Mouse (Mus musculus): ENCODE data around the gene Foxe3. TPM values are rescaled to one million over a fixed set of nuclear protein-coding genes. Genes with fewer than 3 reads are reported as not detected.

Gene Foxe3
- polyA plus RNA-seq, 1 experiment from 2014 or later: 0.29 TPM

- DNase-seq (ENCODE audit: low spot score) (peak; percentile 72), ATAC-seq (replicated peaks; ENCODE audit: low FRiP score) (peak; percentile 57)
- Histone ChIP-seq H3K36me3 (ENCODE audit: control insufficient read depth, insufficient read depth, low read length) (no peaks in the 10 kb centered on the region), H3K4me2 (ENCODE audit: low read depth, low read length, severe bottlenecking) (peak overlapping the region; percentile 50), H3K27me3 (ENCODE audit: control insufficient read depth, insufficient read depth, low read length) (peaks cover 89% of the 10 kb centered on the region), H3K4me3 (ENCODE audit: low read depth, low read length) (peak overlapping the region; percentile 27), H3K4me1 (replicated peaks; ENCODE audit: control insufficient read depth, insufficient read depth, low read length) (peaks cover 20% of the 10 kb centered on the region; the same call in 1 of the 2 replicates), H3K27ac (ENCODE audit: low read depth, low read length) (no peak overlapping the region), H3K9me3 (ENCODE audit: control insufficient read depth, low read length) (no peaks in the 10 kb centered on the region), H3K9ac (ENCODE audit: low read length) (no peak overlapping the region)
- WGBS: under 1% methylated on average over 39 of the region's 39 CpGs
These were observed 23.0 kb downstream of the Foxe3 start for GRCm38 (mm10) chr4:114902641-114903421.

DNA sequence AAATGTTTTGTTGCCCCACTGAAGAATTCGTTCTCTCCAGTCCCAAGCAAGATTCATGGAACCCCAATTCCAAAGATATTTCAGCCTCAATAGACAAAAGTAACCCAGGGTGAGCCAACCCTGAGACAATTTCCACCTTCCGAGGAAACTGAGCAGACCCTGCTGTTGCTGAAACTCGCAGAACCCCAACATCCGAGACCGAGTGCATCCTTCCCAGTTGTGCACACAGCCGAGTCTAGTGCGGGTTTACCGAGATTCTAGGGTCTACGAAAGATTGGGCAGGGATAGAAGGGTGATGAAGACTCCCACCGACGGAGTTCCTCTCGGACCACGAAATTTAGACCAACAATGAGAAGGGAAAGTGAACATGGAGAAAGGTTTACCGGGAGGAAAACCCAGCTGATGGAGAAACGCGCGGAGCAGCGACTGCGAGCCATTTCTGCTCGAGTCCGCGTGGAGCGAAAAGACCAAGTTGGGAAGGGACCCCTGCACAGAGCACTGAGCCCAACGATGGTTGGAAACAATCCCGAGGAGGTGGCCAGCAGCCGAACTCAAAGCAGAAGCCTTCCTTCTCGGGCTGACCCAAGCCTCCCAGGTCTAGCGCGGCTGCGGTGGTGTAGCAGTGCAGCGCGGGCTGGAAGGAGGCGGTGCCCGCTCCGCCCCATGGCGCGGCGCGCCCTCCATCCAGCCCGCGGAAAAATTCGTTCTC is 24.0 kb downstream of the Foxe3 start:
- under 1% methylated on average over 42 of the region's 42 CpGs for WGBS
- ATAC-seq (replicated peaks; ENCODE audit: low FRiP score) (peak; percentile 52; the same call in 1 of the 2 replicates), DNase-seq (ENCODE audit: low spot score) (peak; percentile 75)
- Histone ChIP-seq H3K4me3 (ENCODE audit: low read depth, low read length) (peak overlapping the region; percentile 27), H3K27me3 (ENCODE audit: control insufficient read depth, insufficient read depth, low read length) (peaks cover 85% of the 10 kb centered on the region), H3K36me3 (ENCODE audit: control insufficient read depth, insufficient read depth, low read length) (no peaks in the 10 kb centered on the region), H3K27ac (ENCODE audit: low read depth, low read length) (no peak overlapping the region), H3K4me2 (ENCODE audit: low read depth, low read length, severe bottlenecking) (peak overlapping the region; percentile 50), H3K9ac (ENCODE audit: low read length) (0 out of 2 replicates have a peak overlapping the region, but pooled peaks have one; percentile 28), H3K4me1 (replicated peaks; ENCODE audit: control insufficient read depth, insufficient read depth, low read length) (peaks cover 13% of the 10 kb centered on the region; the same call in 1 of the 2 replicates), H3K9me3 (ENCODE audit: control insufficient read depth, low read length) (no peaks in the 10 kb centered on the region)

DNA sequence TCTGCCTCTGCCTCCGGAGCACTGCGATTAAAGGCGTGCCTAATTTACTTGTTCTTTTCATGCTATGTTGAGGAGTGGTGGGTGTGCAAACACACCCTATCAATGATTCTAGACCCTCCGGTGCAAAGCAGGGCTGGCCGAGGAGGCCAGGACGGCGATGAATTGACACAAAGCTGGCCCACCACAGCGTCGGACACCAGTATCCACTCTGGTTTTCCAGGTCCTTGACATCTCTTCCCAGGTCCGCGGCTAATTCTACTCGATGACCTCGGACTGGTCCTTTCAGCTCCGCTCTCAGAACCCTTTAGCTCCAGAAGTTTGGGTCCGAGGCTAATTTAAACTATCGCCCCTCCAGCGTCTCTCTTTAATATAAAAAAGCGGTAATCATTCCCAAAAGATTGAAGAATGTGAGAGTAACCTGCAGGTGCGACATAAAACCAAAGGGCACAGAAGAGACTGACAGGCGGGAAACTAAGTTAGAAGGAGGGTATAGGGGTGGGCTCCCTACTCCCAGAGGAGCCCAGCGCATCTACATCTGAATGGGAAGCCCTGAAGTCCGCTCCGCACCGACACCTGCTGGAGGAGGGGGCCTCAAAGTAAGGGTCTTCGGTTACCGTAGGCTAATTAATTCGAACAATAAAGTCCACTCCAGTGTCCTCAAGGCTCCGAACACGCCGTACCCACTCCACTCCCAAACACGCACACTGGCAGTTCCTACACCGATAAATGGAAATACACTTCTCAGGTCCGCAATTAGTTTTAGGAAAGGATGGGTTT is 24.8 kb downstream of the Foxe3 start:
- no peak for ATAC-seq (replicated peaks; ENCODE audit: low FRiP score)

DNA sequence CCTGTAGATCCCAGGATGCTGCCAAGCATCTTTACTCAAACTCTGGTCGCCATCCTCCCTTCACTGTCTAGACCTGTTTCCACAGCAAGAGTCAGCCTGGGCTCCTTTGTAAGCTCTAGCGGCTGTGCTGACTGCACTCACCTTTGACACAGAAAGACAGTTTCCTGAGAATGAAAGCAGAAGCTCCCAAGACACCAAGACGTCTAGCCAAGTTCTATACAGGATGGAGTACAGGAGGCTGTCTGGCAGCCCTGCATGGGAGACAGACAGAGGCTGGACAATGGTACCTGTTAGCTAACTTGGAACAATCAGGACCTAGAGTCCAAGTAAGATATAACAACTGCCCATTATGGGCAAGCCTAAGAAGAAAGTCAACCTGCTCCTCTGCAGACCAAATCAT is 25.9 kb downstream of the Foxe3 start:
- Histone ChIP-seq H3K36me3 (ENCODE audit: control insufficient read depth, insufficient read depth, low read length) (no peaks in the 10 kb centered on the region), H3K4me3 (ENCODE audit: low read depth, low read length) (no peak overlapping the region), H3K27me3 (ENCODE audit: control insufficient read depth, insufficient read depth, low read length) (peaks cover 74% of the 10 kb centered on the region), H3K9ac (ENCODE audit: low read length) (no peak overlapping the region), H3K4me2 (ENCODE audit: low read depth, low read length, severe bottlenecking) (no peak overlapping the region), H3K9me3 (ENCODE audit: control insufficient read depth, low read length) (no peaks in the 10 kb centered on the region), H3K27ac (ENCODE audit: low read depth, low read length) (no peak overlapping the region), H3K4me1 (replicated peaks; ENCODE audit: control insufficient read depth, insufficient read depth, low read length) (peaks cover 13% of the 10 kb centered on the region; the same call in 1 of the 2 replicates)
- WGBS: 5% methylated on average over 3 of the region's 3 CpGs
- DNase-seq (ENCODE audit: low spot score) (no peak), ATAC-seq (replicated peaks; ENCODE audit: low FRiP score) (no peak)

More for the DNA sequence above, 24.8 kb downstream of the Foxe3 start:
- Histone ChIP-seq H3K9ac (ENCODE audit: low read length) (no peak overlapping the region), H3K4me2 (ENCODE audit: low read depth, low read length, severe bottlenecking) (peak overlapping the region; percentile 50; the same call in 1 of the 2 replicates), H3K4me1 (replicated peaks; ENCODE audit: control insufficient read depth, insufficient read depth, low read length) (peaks cover 13% of the 10 kb centered on the region; the same call in 1 of the 2 replicates), H3K27ac (ENCODE audit: low read depth, low read length) (no peak overlapping the region), H3K36me3 (ENCODE audit: control insufficient read depth, insufficient read depth, low read length) (no peaks in the 10 kb centered on the region), H3K4me3 (ENCODE audit: low read depth, low read length) (peak overlapping the region; percentile 27; the same call in 1 of the 2 replicates), H3K27me3 (ENCODE audit: control insufficient read depth, insufficient read depth, low read length) (peaks cover 81% of the 10 kb centered on the region), H3K9me3 (ENCODE audit: control insufficient read depth, low read length) (no peaks in the 10 kb centered on the region)
- under 1% methylated on average over 33 of the region's 33 CpGs for WGBS
- DNase-seq (ENCODE audit: low spot score): peak; percentile 57

DNA sequence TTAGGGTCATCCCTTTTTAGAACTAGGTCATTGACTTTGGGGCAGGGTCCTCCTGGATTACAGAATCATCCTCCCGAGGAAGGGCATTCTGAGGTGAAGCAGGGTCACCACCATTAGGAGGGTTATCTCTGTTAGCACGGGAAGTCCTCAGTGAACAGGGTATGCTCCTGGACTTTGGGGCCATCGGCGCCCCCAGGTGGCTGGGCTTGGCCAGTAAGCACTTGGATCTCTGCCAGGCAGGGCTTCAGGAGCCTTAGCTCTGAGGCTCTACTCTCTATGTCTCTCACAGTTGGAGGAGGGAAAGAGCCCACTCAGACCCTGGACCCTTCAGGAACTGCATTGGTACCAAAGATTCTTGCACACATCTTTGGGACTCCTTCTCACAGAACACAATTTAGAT is 28.0 kb downstream of the Foxe3 start:
- peaks cover 10% of the 10 kb centered on the region; the same call in 1 of the 2 replicates for H3K4me1 ChIP-seq (replicated peaks; ENCODE audit: control insufficient read depth, insufficient read depth, low read length)
- DNase-seq (ENCODE audit: low spot score): no peak
- no peak for ATAC-seq (replicated peaks; ENCODE audit: low FRiP score)
- H3K36me3 ChIP-seq (ENCODE audit: control insufficient read depth, insufficient read depth, low read length): no peaks in the 10 kb centered on the region
- no peak overlapping the region for H3K4me3 ChIP-seq (ENCODE audit: low read depth, low read length)
- no peak overlapping the region for H3K9ac ChIP-seq (ENCODE audit: low read length)
- WGBS: 17% methylated on average over 4 of the region's 4 CpGs
- no peak overlapping the region for H3K4me2 ChIP-seq (ENCODE audit: low read depth, low read length, severe bottlenecking)
- no peaks in the 10 kb centered on the region for H3K9me3 ChIP-seq (ENCODE audit: control insufficient read depth, low read length)
- H3K27ac ChIP-seq (ENCODE audit: low read depth, low read length): no peak overlapping the region
- peaks cover 59% of the 10 kb centered on the region for H3K27me3 ChIP-seq (ENCODE audit: control insufficient read depth, insufficient read depth, low read length)

GRCm38 (mm10) chr4:114882232-114882631 is 43.6 kb downstream of the Foxe3 start:
- DNase-seq (ENCODE audit: low spot score) (no peak), ATAC-seq (replicated peaks; ENCODE audit: low FRiP score) (no peak)
- H3K9me3 ChIP-seq (ENCODE audit: control insufficient read depth, low read length): no peaks in the 10 kb centered on the region
- no peak overlapping the region for H3K9ac ChIP-seq (ENCODE audit: low read length)
- no peaks in the 10 kb centered on the region for H3K36me3 ChIP-seq (ENCODE audit: control insufficient read depth, insufficient read depth, low read length)
- H3K4me2 ChIP-seq (ENCODE audit: low read depth, low read length, severe bottlenecking): no peak overlapping the region
- H3K4me1 ChIP-seq (replicated peaks; ENCODE audit: control insufficient read depth, insufficient read depth, low read length): no peaks in the 10 kb centered on the region
- H3K27me3 ChIP-seq (ENCODE audit: control insufficient read depth, insufficient read depth, low read length): no peaks in the 10 kb centered on the region
- WGBS: 88% methylated on average over 1 of the region's 1 CpGs
- no peak overlapping the region for H3K27ac ChIP-seq (ENCODE audit: low read depth, low read length)
- H3K4me3 ChIP-seq (ENCODE audit: low read depth, low read length): no peak overlapping the region

DNA sequence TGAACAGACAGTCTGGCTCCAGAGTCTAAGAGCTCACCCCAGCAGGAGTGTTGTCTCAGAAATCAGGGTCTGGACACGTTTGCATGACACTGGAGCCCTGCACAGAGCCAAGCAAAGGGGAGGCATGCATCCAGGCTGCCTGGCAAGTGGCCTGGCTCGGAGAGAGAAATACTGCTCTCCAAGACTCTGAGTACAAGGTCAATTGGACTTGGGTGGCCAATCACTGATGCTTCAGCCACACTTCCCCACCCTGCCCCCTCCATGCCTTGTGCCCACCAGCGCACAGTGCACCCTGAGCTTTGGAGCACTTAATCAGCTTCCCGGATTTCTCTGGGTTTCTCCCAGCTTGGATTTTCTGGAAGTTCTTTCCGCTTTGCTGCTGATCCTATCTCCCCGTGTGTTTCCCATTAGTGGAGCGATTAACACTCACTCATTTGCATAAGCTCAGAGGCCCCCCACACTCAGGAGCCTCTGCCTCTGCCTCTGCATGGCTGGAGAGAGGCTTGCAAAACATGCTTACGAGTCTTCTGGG is 49.3 kb downstream of the Foxe3 start:
- no peaks in the 10 kb centered on the region for H3K4me1 ChIP-seq (replicated peaks; ENCODE audit: control insufficient read depth, insufficient read depth, low read length)
- no peak overlapping the region for H3K27ac ChIP-seq (ENCODE audit: low read depth, low read length)
- no peaks in the 10 kb centered on the region for H3K27me3 ChIP-seq (ENCODE audit: control insufficient read depth, insufficient read depth, low read length)
- no peaks in the 10 kb centered on the region for H3K9me3 ChIP-seq (ENCODE audit: control insufficient read depth, low read length)
- no peak overlapping the region for H3K9ac ChIP-seq (ENCODE audit: low read length)
- 13% methylated on average over 8 of the region's 8 CpGs for WGBS
- no peak overlapping the region for H3K4me3 ChIP-seq (ENCODE audit: low read depth, low read length)
- no peak overlapping the region for H3K4me2 ChIP-seq (ENCODE audit: low read depth, low read length, severe bottlenecking)
- ATAC-seq (replicated peaks; ENCODE audit: low FRiP score): no peak
- no peak for DNase-seq (ENCODE audit: low spot score)
- no peaks in the 10 kb centered on the region for H3K36me3 ChIP-seq (ENCODE audit: control insufficient read depth, insufficient read depth, low read length)

Data from forebrain, embryonic 11.5 days (tissue).